ENCODE assay signal across 12 mouse cellular contexts in the genomic region with DNA sequence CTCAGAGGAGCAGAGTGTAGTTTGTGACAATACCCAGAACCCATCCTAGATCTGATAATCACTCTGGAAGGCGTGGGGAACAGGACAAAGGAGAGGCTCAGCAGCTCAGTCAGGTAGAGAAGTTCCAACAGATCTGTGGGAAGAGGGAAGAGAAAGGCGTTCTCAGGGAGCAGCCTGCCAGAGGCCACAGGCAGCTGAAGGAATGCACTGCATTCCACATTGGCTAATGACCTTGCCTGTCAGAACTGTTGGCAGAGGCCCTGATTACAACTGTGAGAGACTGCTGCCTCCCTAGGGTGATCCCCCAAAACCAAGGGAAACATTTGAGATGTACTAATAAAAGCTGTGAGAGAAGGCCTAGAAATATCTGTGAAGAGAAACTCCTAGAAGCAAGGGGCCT.
DNase-seq lines count a peak whose midpoint lies in the region; ATAC-seq lines count a peak whose summit lies in the region.
"Had no signal": no experiment of that assay in that cellular context is flagged by ENCODE, and none has a peak within 500 bp of the region (broad histone marks: within the 10 kb centered on the region; RNA-seq: fewer than 3 reads in every experiment).

No protein-coding gene starts in this region.

- H3K4me3 ChIP-seq in embryonic facial prominence, embryonic 14.5 days (ENCODE audit: low read depth, low read length) = no peak overlapping the region
- no peak overlapping the region for H3K4me3 ChIP-seq in embryonic facial prominence, embryonic 10.5 days
- H3K4me3 ChIP-seq in hindbrain, embryonic 11.5 days (ENCODE audit: low read depth, low read length) = no peak overlapping the region
- H3K4me3 ChIP-seq in hindbrain, embryonic 14.5 days (replicated peaks; ENCODE audit: low read length) = no peak overlapping the region
- H3K4me3 ChIP-seq: embryonic facial prominence, embryonic 13.5 days had no signal

- H3K36me3 ChIP-seq in embryonic facial prominence, embryonic 14.5 days (ENCODE audit: control insufficient read depth, insufficient read depth, low read length) = no peaks in the 10 kb centered on the region
- no peaks in the 10 kb centered on the region for H3K36me3 ChIP-seq in embryonic facial prominence, embryonic 10.5 days (replicated peaks)
- H3K36me3 ChIP-seq in hindbrain, embryonic 11.5 days (ENCODE audit: control insufficient read depth, insufficient read depth, low read length) = no peaks in the 10 kb centered on the region
- no peaks in the 10 kb centered on the region for H3K36me3 ChIP-seq in hindbrain, embryonic 14.5 days (replicated peaks; ENCODE audit: control insufficient read depth, insufficient read depth)
- H3K36me3 ChIP-seq: embryonic facial prominence, embryonic 13.5 days had no signal

- peak; percentile 48 for DNase-seq in embryonic facial prominence, embryonic 14.5 days (ENCODE audit: low spot score)
- no peak for DNase-seq in embryonic facial prominence, embryonic 10.5 days (ENCODE audit: low spot score)
- peak; percentile 44 for DNase-seq in adipocyte (ENCODE audit: low spot score)
- peak; percentile 43 to 56 for DNase-seq in heart, adult 18-20 months
- DNase-seq in heart, postnatal 4 days = peak; percentile 59
- DNase-seq in layer of hippocampus, adult 18-20 months (ENCODE audit: low spot score in 2 of 2) = no peak
- no peak for DNase-seq in hindbrain, embryonic 11.5 days (ENCODE audit: low spot score)
- no peak for DNase-seq in hindbrain, embryonic 14.5 days (ENCODE audit: low spot score)
- DNase-seq: B cell, adult 2 months; cerebellum, adult 11 months; liver, postnatal 0 days had no signal

- no peaks in the 10 kb centered on the region for H3K27me3 ChIP-seq in embryonic facial prominence, embryonic 14.5 days (replicated peaks; ENCODE audit: control insufficient read depth, insufficient read depth, low read length)
- no peaks in the 10 kb centered on the region for H3K27me3 ChIP-seq in embryonic facial prominence, embryonic 10.5 days (replicated peaks; ENCODE audit: low read depth, poor library complexity, severe bottlenecking)
- no peaks in the 10 kb centered on the region for H3K27me3 ChIP-seq in hindbrain, embryonic 11.5 days (ENCODE audit: control insufficient read depth, insufficient read depth, low read length)
- H3K27me3 ChIP-seq in hindbrain, embryonic 14.5 days (ENCODE audit: control insufficient read depth, insufficient read depth, low read length) = no peaks in the 10 kb centered on the region
- H3K27me3 ChIP-seq: embryonic facial prominence, embryonic 13.5 days had no signal

- H3K9ac ChIP-seq in embryonic facial prominence, embryonic 14.5 days (ENCODE audit: low read depth, low read length) = no peak overlapping the region
- no peak overlapping the region for H3K9ac ChIP-seq in hindbrain, embryonic 11.5 days (ENCODE audit: low read depth, low read length)
- no peak overlapping the region for H3K9ac ChIP-seq in hindbrain, embryonic 14.5 days
- H3K9ac ChIP-seq: embryonic facial prominence, embryonic 13.5 days; liver, postnatal 0 days had no signal

- 43% methylated on average over 2 of the region's 2 CpGs for WGBS in embryonic facial prominence, embryonic 14.5 days
- WGBS in embryonic facial prominence, embryonic 10.5 days = 63% methylated on average over 2 of the region's 2 CpGs
- WGBS in hindbrain, embryonic 11.5 days = 69% methylated on average over 2 of the region's 2 CpGs
- WGBS in hindbrain, embryonic 14.5 days = 62% methylated on average over 2 of the region's 2 CpGs

- no peak overlapping the region for H3K27ac ChIP-seq in embryonic facial prominence, embryonic 14.5 days (replicated peaks; ENCODE audit: low read depth, low read length)
- no peak overlapping the region for H3K27ac ChIP-seq in embryonic facial prominence, embryonic 10.5 days (replicated peaks)
- H3K27ac ChIP-seq in hindbrain, embryonic 11.5 days (ENCODE audit: low read depth, low read length) = no peak overlapping the region
- H3K27ac ChIP-seq in hindbrain, embryonic 14.5 days = no peak overlapping the region
- H3K27ac ChIP-seq: embryonic facial prominence, embryonic 13.5 days had no signal

- H3K4me2 ChIP-seq in embryonic facial prominence, embryonic 14.5 days (ENCODE audit: low read depth, low read length) = no peak overlapping the region
- H3K4me2 ChIP-seq in hindbrain, embryonic 11.5 days (replicated peaks; ENCODE audit: low read depth, low read length) = no peak overlapping the region
- H3K4me2 ChIP-seq in hindbrain, embryonic 14.5 days (replicated peaks) = no peak overlapping the region
- H3K4me2 ChIP-seq: embryonic facial prominence, embryonic 13.5 days had no signal

- ATAC-seq in embryonic facial prominence, embryonic 14.5 days (ENCODE audit: low read depth) = no peak
- no peak for ATAC-seq in hindbrain, embryonic 11.5 days (ENCODE audit: low FRiP score)
- no peak for ATAC-seq in hindbrain, embryonic 14.5 days (ENCODE audit: low FRiP score)
- ATAC-seq: liver, postnatal 0 days had no signal

- no peaks in the 10 kb centered on the region for H3K4me1 ChIP-seq in embryonic facial prominence, embryonic 14.5 days (ENCODE audit: control insufficient read depth, insufficient read depth, low read length)
- no peaks in the 10 kb centered on the region for H3K4me1 ChIP-seq in embryonic facial prominence, embryonic 10.5 days
- H3K4me1 ChIP-seq in hindbrain, embryonic 11.5 days (replicated peaks; ENCODE audit: control insufficient read depth, insufficient read depth, low read length) = no peaks in the 10 kb centered on the region
- H3K4me1 ChIP-seq in hindbrain, embryonic 14.5 days (replicated peaks; ENCODE audit: control insufficient read depth, insufficient read depth, low read length) = no peaks in the 10 kb centered on the region

- no peaks in the 10 kb centered on the region for H3K9me3 ChIP-seq in embryonic facial prominence, embryonic 14.5 days (ENCODE audit: control insufficient read depth, low read length)
- H3K9me3 ChIP-seq in embryonic facial prominence, embryonic 10.5 days = no peaks in the 10 kb centered on the region
- no peaks in the 10 kb centered on the region for H3K9me3 ChIP-seq in hindbrain, embryonic 11.5 days (ENCODE audit: control insufficient read depth, low read length)
- no peaks in the 10 kb centered on the region for H3K9me3 ChIP-seq in hindbrain, embryonic 14.5 days (ENCODE audit: control insufficient read depth, low read length)
- H3K9me3 ChIP-seq: embryonic facial prominence, embryonic 13.5 days had no signal

Comparison
In these comparisons a context has a peak if more than half of its experiments do, and no peak if none do; other contexts are left out.
1. DNase-seq: peak in embryonic facial prominence, embryonic 14.5 days (single experiment), adipocyte (single experiment), heart, adult 18-20 months (2 of 2) and heart, postnatal 4 days (single experiment); none in embryonic facial prominence, embryonic 10.5 days (single experiment), layer of hippocampus, adult 18-20 months (0 of 2), hindbrain, embryonic 11.5 days (single experiment) and hindbrain, embryonic 14.5 days (single experiment).